Mouse (Mus musculus) embryo, embryonic 11.5 days (tissue): ENCODE measurements around the gene Vrk3.
"Not testable (repeated sequence)": the region's sequence is repeated elsewhere in the genome, so short reads cannot be mapped to it uniquely, and the experiment has no call there.

ENCODE experiments used
- DNase-seq: peaks from one replicate; pipeline ENCODE4 v3.0.0-alpha.2; 2012; ENCODE audit warnings: low read depth, low spot score

Vrk3 gene

GRCm38 (mm10) chr7:44748101-44749044, at the start of gene Vrk3:
TSS of gene Vrk3 (plus strand) at chr7:44748413.
- DNase-seq: peak; percentile 89

GRCm38 (mm10) chr7:44701921-44702320, 46.3 kb upstream of the Vrk3 start:
- DNase-seq: peak; percentile 22

GRCm38 (mm10) chr7:44702985-44703384, 45.2 kb upstream of the Vrk3 start:
- no peak for DNase-seq

GRCm38 (mm10) chr7:44704363-44704762, 43.9 kb upstream of the Vrk3 start:
- no peak for DNase-seq

- DNase-seq: no peak
Measured at GRCm38 (mm10) chr7:44705086-44705485, 43.1 kb upstream of the Vrk3 start.

GRCm38 (mm10) chr7:44706322-44706721, 41.9 kb upstream of the Vrk3 start:
- no peak for DNase-seq

- no peak for DNase-seq
Measured at GRCm38 (mm10) chr7:44707169-44707675, 41.0 kb upstream of the Vrk3 start.

- DNase-seq: not testable (repeated sequence)
Measured at GRCm38 (mm10) chr7:44708093-44708492, 40.1 kb upstream of the Vrk3 start.

GRCm38 (mm10) chr7:44708574-44708973, 39.6 kb upstream of the Vrk3 start, which contains the start of gene Izumo2:
TSS of gene Izumo2 (plus strand) at chr7:44708742.
- DNase-seq: no peak

GRCm38 (mm10) chr7:44709881-44710280, 38.3 kb upstream of the Vrk3 start:
- DNase-seq: no peak

- no peak for DNase-seq
Measured at GRCm38 (mm10) chr7:44722058-44722457, 26.2 kb upstream of the Vrk3 start.

- DNase-seq: no peak
Measured at GRCm38 (mm10) chr7:44724316-44724715, 23.9 kb upstream of the Vrk3 start.

- DNase-seq: no peak
Measured at GRCm38 (mm10) chr7:44726343-44726742, 21.9 kb upstream of the Vrk3 start.

GRCm38 (mm10) chr7:44727151-44727550, 21.1 kb upstream of the Vrk3 start:
- DNase-seq: no peak

GRCm38 (mm10) chr7:44728082-44728975, 19.9 kb upstream of the Vrk3 start:
- no peak for DNase-seq

GRCm38 (mm10) chr7:44733723-44734122, 14.5 kb upstream of the Vrk3 start:
- DNase-seq: no peak

GRCm38 (mm10) chr7:44741361-44741760, 6.9 kb upstream of the Vrk3 start:
- no peak for DNase-seq

- DNase-seq: no peak
Measured at GRCm38 (mm10) chr7:44744270-44744669, 3.9 kb upstream of the Vrk3 start.

- peak; percentile 59 for DNase-seq
Measured at GRCm38 (mm10) chr7:44745076-44745475, 3.1 kb upstream of the Vrk3 start.

- DNase-seq: no peak
Measured at GRCm38 (mm10) chr7:44747115-44747514, 1.1 kb upstream of the Vrk3 start.

GRCm38 (mm10) chr7:44750950-44751349, 2.7 kb downstream of the Vrk3 start, which contains the start of gene Zfp473:
TSS of gene Zfp473 (minus strand) at chr7:44751050.
- not testable (repeated sequence) for DNase-seq

GRCm38 (mm10) chr7:44757164-44757563, 9.0 kb downstream of the Vrk3 start:
- DNase-seq: no peak
